Mouse (Mus musculus) lung, embryonic 14.5 days (tissue): ENCODE measurements around the gene Epha10. TPM values are rescaled to one million over a fixed set of nuclear protein-coding genes. Genes with fewer than 3 reads are reported as not detected.

Source experiments
- ATAC-seq: fragments of 200-750 bp; cut with Nextera tagmentation; 2 replicates; pipeline ENCODE4 v1.8.0; 2017; ENCODE audit warnings: mild to moderate bottlenecking, moderate TSS enrichment, moderate library complexity; ENCODE audit not compliant: insufficient read depth
- DNase-seq: peaks from one replicate; pipeline ENCODE4 v3.0.0-alpha.2; 2015
- H3K27ac ChIP-seq: fragments of 300-500 bp; sonication (generic); 2 replicates; pipeline ENCODE4 v1.5.1; 2014; ENCODE audit warnings: low read depth, mild to moderate bottlenecking, moderate library complexity
- H3K27me3 ChIP-seq: fragments of 300-500 bp; sonication (generic); 2 replicates; pipeline ENCODE4 v1.6.1; 2014; ENCODE audit warnings: low read length, control low read depth; ENCODE audit not compliant: insufficient read depth
- H3K36me3 ChIP-seq: fragments of 300-500 bp; sonication (generic); 2 replicates; pipeline ENCODE4 v1.6.1; 2014; ENCODE audit warnings: control low read depth; ENCODE audit not compliant: insufficient read depth
- H3K4me1 ChIP-seq: fragments of 300-500 bp; sonication (generic); 2 replicates; pipeline ENCODE4 v1.6.1; 2014; ENCODE audit warnings: antibody characterized with exemption, control low read depth; ENCODE audit not compliant: insufficient read depth
- H3K4me2 ChIP-seq: fragments of 300-500 bp; sonication (generic); 2 replicates; pipeline ENCODE4 v1.6.1; 2014; ENCODE audit warnings: mild to moderate bottlenecking
- H3K4me3 ChIP-seq: fragments of 300-500 bp; sonication (generic); 2 replicates; pipeline ENCODE4 v1.5.1; 2014; ENCODE audit warnings: low read depth, low read length
- H3K9ac ChIP-seq: fragments of 300-500 bp; sonication (generic); 2 replicates; pipeline ENCODE4 v1.6.1; 2014
- H3K9me3 ChIP-seq: fragments of 300-500 bp; sonication (generic); 2 replicates; pipeline ENCODE4 v1.6.1; 2016; ENCODE audit warnings: low read depth, low read length, control low read depth
- CTCF ChIP-seq: IDR thresholded peaks from 2 replicates; pipeline ENCODE4 v1.5.1; 2016; ENCODE audit warnings: antibody characterized with exemption, low read depth
- WGBS: fragments of 180-500 bp; shearing (Covaris S2); extraction: QIAGEN DNeasy Blood & Tissue Kit; methylation state at CpG from one replicate; pipeline ENCODE4 v1.1.7; 2014; 5-methylcytosine and 5-hydroxymethylcytosine counted together
- polyA plus RNA-seq: library from polyadenylated mRNA; unstranded; fragments of >200 nt; fragmentation: Nextera tagmentation; extraction: Ambion mirVana; gene quantifications from 2 replicates; pipeline ENCODE4 v1.2.1, GENCODE M21; 2014

Epha10 gene
- 0.04 TPM in 1 of 2 replicates, not detected in the other for polyA plus RNA-seq

- H3K4me2 ChIP-seq: peak within 1 kb of the TSS; percentile 59
- no peaks in the 10 kb centered on the region for H3K36me3 ChIP-seq
- 6% methylated on average over 11 of the region's 11 CpGs for WGBS
- H3K27me3 ChIP-seq: peaks cover 45% of the 10 kb centered on the region
- no peak within 1 kb of the TSS for H3K27ac ChIP-seq
- TF ChIP-seq CTCF: no peak
- no peak within 1 kb of the TSS for H3K9ac ChIP-seq
- no peaks in the 10 kb centered on the region for H3K4me1 ChIP-seq
- H3K4me3 ChIP-seq: peak within 1 kb of the TSS; percentile 25
- DNase-seq (no peak), ATAC-seq (no peak)
- no peaks in the 10 kb centered on the region for H3K9me3 ChIP-seq
Observed at GRCm38 (mm10) chr4:124880599-124880998, at the start of gene Epha10. TSS of gene Epha10 (plus strand) at chr4:124880899.

- Histone ChIP-seq H3K27ac (no peak overlapping the region), H3K4me3 (no peak overlapping the region), H3K4me1 (no peaks in the 10 kb centered on the region), H3K9ac (no peak overlapping the region), H3K36me3 (peaks cover 45% of the 10 kb centered on the region; the same call in 1 of the 2 replicates), H3K4me2 (no peak overlapping the region), H3K9me3 (no peaks in the 10 kb centered on the region), H3K27me3 (no peaks in the 10 kb centered on the region)
- no peak for TF ChIP-seq CTCF
- DNase-seq (no peak), ATAC-seq (no peak)
- WGBS: 92% methylated on average over 10 of the region's 10 CpGs
Observed at GRCm38 (mm10) chr4:124832796-124833195, 47.9 kb upstream of the Epha10 start.

- H3K27me3 ChIP-seq: no peaks in the 10 kb centered on the region
- ATAC-seq (no peak), DNase-seq (no peak)
- 84% methylated on average over 14 of the region's 14 CpGs for WGBS
- no peak overlapping the region for H3K4me3 ChIP-seq
- no peak for TF ChIP-seq CTCF
- H3K4me2 ChIP-seq: no peak overlapping the region
- peaks cover 51% of the 10 kb centered on the region for H3K36me3 ChIP-seq
- H3K4me1 ChIP-seq: no peaks in the 10 kb centered on the region
- no peak overlapping the region for H3K9ac ChIP-seq
- no peaks in the 10 kb centered on the region for H3K9me3 ChIP-seq
- H3K27ac ChIP-seq: no peak overlapping the region
Observed at GRCm38 (mm10) chr4:124838035-124838700, 42.5 kb upstream of the Epha10 start.

GRCm38 (mm10) chr4:124840998-124841397 is 39.7 kb upstream of the Epha10 start:
- H3K4me1 ChIP-seq: no peaks in the 10 kb centered on the region
- H3K27ac ChIP-seq: no peak overlapping the region
- H3K27me3 ChIP-seq: no peaks in the 10 kb centered on the region
- H3K36me3 ChIP-seq: peaks cover 66% of the 10 kb centered on the region
- H3K9me3 ChIP-seq: no peaks in the 10 kb centered on the region
- peak; percentile 9 for DNase-seq
- TF ChIP-seq CTCF: peak; percentile 34
- ATAC-seq: no peak
- WGBS: 94% methylated on average over 1 of the region's 1 CpGs
- no peak overlapping the region for H3K9ac ChIP-seq
- no peak overlapping the region for H3K4me3 ChIP-seq
- H3K4me2 ChIP-seq: no peak overlapping the region

GRCm38 (mm10) chr4:124843493-124843892 is 37.2 kb upstream of the Epha10 start:
- 48% methylated on average over 11 of the region's 11 CpGs for WGBS
- Histone ChIP-seq H3K4me2 (no peak overlapping the region), H3K9me3 (no peaks in the 10 kb centered on the region), H3K27me3 (no peaks in the 10 kb centered on the region), H3K4me1 (no peaks in the 10 kb centered on the region), H3K9ac (no peak overlapping the region), H3K36me3 (peaks cover 59% of the 10 kb centered on the region), H3K4me3 (no peak overlapping the region), H3K27ac (no peak overlapping the region)
- peak; percentile 76 for TF ChIP-seq CTCF
- DNase-seq (peak; percentile 52), ATAC-seq (no peak)

GRCm38 (mm10) chr4:124847573-124847972 is 33.1 kb upstream of the Epha10 start:
- DNase-seq: peak; percentile 87
- no peak overlapping the region for H3K27ac ChIP-seq
- no peak overlapping the region for H3K9ac ChIP-seq
- ATAC-seq: no peak
- H3K4me2 ChIP-seq: no peak overlapping the region
- H3K4me1 ChIP-seq: peaks cover 4% of the 10 kb centered on the region; the same call in 1 of the 2 replicates
- WGBS: 6% methylated on average over 8 of the region's 8 CpGs
- TF ChIP-seq CTCF: peak; percentile 89
- H3K4me3 ChIP-seq: no peak overlapping the region
- H3K36me3 ChIP-seq: peaks cover 28% of the 10 kb centered on the region; the same call in 1 of the 2 replicates
- H3K9me3 ChIP-seq: no peaks in the 10 kb centered on the region
- H3K27me3 ChIP-seq: no peaks in the 10 kb centered on the region

- Histone ChIP-seq H3K27ac (peak overlapping the region; percentile 92), H3K9me3 (no peaks in the 10 kb centered on the region), H3K4me3 (peak overlapping the region; percentile 96), H3K4me2 (peak overlapping the region; percentile 73), H3K9ac (peak overlapping the region; percentile 84), H3K36me3 (peaks cover 29% of the 10 kb centered on the region), H3K27me3 (no peaks in the 10 kb centered on the region), H3K4me1 (peaks cover 4% of the 10 kb centered on the region; the same call in 1 of the 2 replicates)
- ATAC-seq (peak; percentile 40), DNase-seq (peak; percentile 88)
- no peak for TF ChIP-seq CTCF
- WGBS: 1% methylated on average over 24 of the region's 24 CpGs
Observed at GRCm38 (mm10) chr4:124849631-124850260, 31.0 kb upstream of the Epha10 start.
